Mouse (Mus musculus) embryonic facial prominence, embryonic 12.5 days (tissue): ENCODE data around the gene Rab3a. TPM values are rescaled to one million over a fixed set of nuclear protein-coding genes. Genes with fewer than 3 reads are reported as not detected.

Experiments used
- ATAC-seq: fragments of 200-750 bp; cut with Nextera tagmentation; 2 replicates; pipeline ENCODE4 v1.8.0; 2017; ENCODE audit not compliant: insufficient number of reproducible peaks, insufficient read depth, low FRiP score, low TSS enrichment
- H3K27ac ChIP-seq: fragments of 300-500 bp; sonication (generic); 2 replicates; pipeline ENCODE4 v1.5.1; 2016; ENCODE audit warnings: mild to moderate bottlenecking
- H3K27me3 ChIP-seq: fragments of 300-500 bp; sonication (generic); 2 replicates; pipeline ENCODE4 v1.6.1; 2016; ENCODE audit warnings: mild to moderate bottlenecking, moderate library complexity
- H3K36me3 ChIP-seq: fragments of 300-500 bp; sonication (generic); 2 replicates; pipeline ENCODE4 v1.6.1; 2016; ENCODE audit warnings: mild to moderate bottlenecking
- H3K4me1 ChIP-seq: fragments of 300-500 bp; sonication (generic); 2 replicates; pipeline ENCODE4 v1.6.1; 2016
- H3K4me2 ChIP-seq: fragments of 300-500 bp; sonication (generic); replicated peaks from 2 replicates; pipeline ENCODE4 v1.6.1; 2016; ENCODE audit warnings: mild to moderate bottlenecking, moderate library complexity
- H3K4me3 ChIP-seq: fragments of 300-500 bp; sonication (generic); 2 replicates; pipeline ENCODE4 v1.5.1; 2016; ENCODE audit warnings: mild to moderate bottlenecking
- H3K9ac ChIP-seq: fragments of 300-500 bp; sonication (generic); 2 replicates; pipeline ENCODE4 v1.6.1; 2016; ENCODE audit warnings: mild to moderate bottlenecking, moderate library complexity
- H3K9me3 ChIP-seq: fragments of 300-500 bp; sonication (generic); 2 replicates; pipeline ENCODE4 v1.6.1; 2016; ENCODE audit warnings: mild to moderate bottlenecking, moderate library complexity
- WGBS: fragments of 180-500 bp; shearing (Covaris S2); methylation state at CpG from one replicate; pipeline ENCODE4 v1.1.7; 2016; 5-methylcytosine and 5-hydroxymethylcytosine counted together
- polyA plus RNA-seq: library from polyadenylated mRNA; unstranded; fragments of >200 nt; fragmentation: Nextera tagmentation; extraction: Ambion mirVana; gene quantifications from 2 replicates; pipeline ENCODE4 v1.2.1, GENCODE M21; 2016

Rab3a gene
- polyA plus RNA-seq, 1 experiment from 2014 or later, result 27.6 TPM

DNA sequence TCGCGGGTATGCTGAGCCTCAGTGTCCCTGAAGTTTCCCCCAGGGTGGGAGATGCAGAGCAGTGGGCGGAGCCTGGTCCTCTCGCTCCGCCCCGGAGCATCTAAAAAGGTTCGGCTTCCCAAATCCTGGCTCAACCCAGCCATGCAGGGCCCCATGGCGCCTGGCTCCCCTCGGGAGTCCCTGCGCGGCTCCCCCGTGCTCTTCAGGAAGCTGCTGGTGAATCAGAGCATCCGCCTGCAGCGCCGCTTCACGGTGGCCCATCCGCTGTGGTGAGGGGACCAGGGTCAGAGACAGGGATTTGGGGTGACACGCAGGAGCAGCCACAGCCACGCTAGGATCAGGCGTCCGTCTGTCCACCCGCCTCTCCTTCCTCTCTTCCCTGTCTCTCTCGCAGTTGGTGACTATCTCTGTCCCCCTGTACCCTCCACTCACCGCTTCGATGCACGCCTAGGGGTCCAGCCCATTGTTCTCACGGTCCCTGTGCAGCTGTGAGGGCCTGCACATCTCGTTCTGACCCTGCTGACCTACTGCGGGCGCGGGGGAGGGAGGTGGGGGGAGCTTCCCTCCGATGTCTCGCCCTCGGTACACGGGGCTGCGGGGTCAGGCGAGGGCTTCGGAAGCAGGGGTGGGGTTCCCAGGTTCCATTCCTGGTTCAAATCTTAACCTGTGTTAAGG is 11.4 kb upstream of the Rab3a start:
- Histone ChIP-seq H3K9ac (peak overlapping the region; percentile 31), H3K4me1 (peaks cover 16% of the 10 kb centered on the region), H3K27me3 (peaks cover 81% of the 10 kb centered on the region), H3K4me3 (peak overlapping the region; percentile 25), H3K36me3 (no peaks in the 10 kb centered on the region), H3K9me3 (no peaks in the 10 kb centered on the region), H3K27ac (no peak overlapping the region), H3K4me2 (peak overlapping the region; percentile 39)
- WGBS, result 3% methylated on average over 37 of the region's 38 CpGs
- ATAC-seq, result no peak

DNA sequence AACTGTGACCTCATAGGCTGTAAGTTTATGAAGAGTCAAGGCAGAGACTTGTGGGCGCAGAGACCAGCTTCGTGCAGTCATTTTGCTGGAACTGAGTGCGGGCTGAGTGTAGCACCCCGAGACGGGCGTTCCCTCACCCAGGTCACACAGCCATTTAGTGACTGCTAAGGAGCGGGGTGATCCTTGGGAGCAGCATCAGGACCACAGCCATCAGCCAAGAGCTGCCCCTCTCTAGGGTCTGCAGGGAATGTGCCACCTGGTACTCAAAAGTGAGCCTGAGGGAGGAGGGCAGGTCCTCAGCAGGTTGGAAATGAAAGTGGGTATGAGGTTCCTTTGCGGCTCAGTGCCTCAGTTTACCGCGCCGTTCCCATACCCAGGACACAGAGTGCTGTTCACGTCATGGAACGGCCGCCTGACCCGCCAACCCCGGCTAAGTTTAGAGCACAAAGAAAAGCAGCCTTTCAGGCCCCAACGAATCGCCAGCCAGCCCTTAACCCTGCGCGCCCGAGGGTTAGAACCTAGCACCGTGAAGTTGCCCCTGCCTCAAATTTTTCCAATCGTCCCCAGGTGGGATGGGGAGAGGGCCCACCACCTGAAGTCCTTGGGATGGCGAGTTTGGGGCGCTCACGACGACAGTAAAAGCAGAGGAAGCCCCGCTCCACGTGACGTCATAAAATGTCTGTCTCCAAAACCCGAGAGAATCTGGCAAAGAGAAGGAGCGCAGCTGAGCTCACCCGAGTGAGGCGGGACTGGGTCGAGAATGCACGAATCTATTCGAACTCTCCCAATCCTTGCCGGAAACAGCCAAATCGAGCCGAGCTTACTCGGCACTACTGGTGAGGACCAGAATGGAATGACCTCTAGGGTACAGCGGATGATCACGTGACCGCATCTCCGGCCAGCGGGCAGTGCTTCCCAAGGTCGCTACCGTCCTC is 10.6 kb upstream of the Rab3a start:
- Histone ChIP-seq H3K27me3 (peaks cover 86% of the 10 kb centered on the region), H3K9me3 (no peaks in the 10 kb centered on the region), H3K4me3 (peak overlapping the region; percentile 25), H3K36me3 (no peaks in the 10 kb centered on the region), H3K27ac (no peak overlapping the region), H3K4me1 (peaks cover 16% of the 10 kb centered on the region), H3K9ac (0 out of 2 replicates have a peak overlapping the region, but pooled peaks have one; percentile 21), H3K4me2 (peak overlapping the region; percentile 39)
- ATAC-seq, result no peak
- 3% methylated on average over 48 of the region's 48 CpGs for WGBS

DNA sequence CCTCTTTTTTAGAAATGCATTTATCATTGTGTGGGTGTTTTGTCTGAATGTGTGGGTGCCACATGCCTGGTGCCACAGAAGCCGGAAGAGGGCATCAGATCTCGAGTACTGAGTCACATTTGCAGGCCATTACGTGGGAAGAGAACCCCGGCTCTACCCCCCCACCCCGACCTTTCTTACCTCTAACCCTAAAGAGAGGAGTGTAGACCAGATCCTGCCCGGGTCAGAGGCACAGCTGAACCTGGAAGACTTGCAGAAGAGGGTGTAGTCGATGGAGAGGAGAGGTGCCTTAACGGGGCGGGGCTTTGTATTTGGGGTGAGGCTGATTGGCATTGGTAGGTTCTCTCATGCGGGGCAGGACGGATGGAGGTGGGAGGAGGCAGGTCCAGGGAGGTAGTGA is 9.7 kb upstream of the Rab3a start:
- H3K9me3 ChIP-seq, result no peaks in the 10 kb centered on the region
- no peaks in the 10 kb centered on the region for H3K36me3 ChIP-seq
- no peak overlapping the region for H3K4me3 ChIP-seq
- no peak overlapping the region for H3K27ac ChIP-seq
- peaks cover 16% of the 10 kb centered on the region for H3K4me1 ChIP-seq
- no peak for ATAC-seq
- no peak overlapping the region for H3K4me2 ChIP-seq
- no peak overlapping the region for H3K9ac ChIP-seq
- H3K27me3 ChIP-seq, result peaks cover 92% of the 10 kb centered on the region
- 56% methylated on average over 11 of the region's 11 CpGs for WGBS

DNA sequence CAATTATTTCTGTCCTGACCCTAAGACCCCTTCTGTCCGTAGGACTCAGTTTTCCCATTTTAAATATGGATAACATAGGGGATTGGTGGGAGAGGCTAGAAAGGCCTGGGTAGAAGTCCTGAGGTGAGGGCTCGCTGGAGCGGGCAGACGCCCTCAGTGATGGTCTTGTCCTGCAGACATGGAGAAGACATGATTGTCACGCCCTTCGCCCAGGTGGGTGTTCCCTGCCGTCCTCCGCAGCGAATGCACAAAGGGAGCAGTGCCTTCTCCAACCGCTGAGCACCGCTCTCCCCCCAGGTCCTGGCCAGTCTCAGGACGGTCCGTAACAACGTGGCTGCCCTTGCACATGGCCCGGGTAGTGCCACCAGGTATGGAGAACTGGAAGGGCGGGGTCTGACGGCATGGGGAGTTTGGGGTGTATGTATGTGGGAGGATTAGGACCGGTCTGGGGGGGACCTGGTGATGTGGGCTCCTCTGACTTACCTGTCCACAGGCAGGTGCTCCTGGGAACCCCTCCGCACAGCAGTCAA is 8.7 kb upstream of the Rab3a start:
- H3K9me3 ChIP-seq, result no peaks in the 10 kb centered on the region
- no peak overlapping the region for H3K4me2 ChIP-seq
- peaks cover 86% of the 10 kb centered on the region for H3K27me3 ChIP-seq
- H3K4me1 ChIP-seq, result peaks cover 16% of the 10 kb centered on the region
- 54% methylated on average over 19 of the region's 19 CpGs for WGBS
- ATAC-seq, result no peak
- H3K4me3 ChIP-seq, result no peak overlapping the region
- H3K9ac ChIP-seq, result no peak overlapping the region
- no peaks in the 10 kb centered on the region for H3K36me3 ChIP-seq
- H3K27ac ChIP-seq, result no peak overlapping the region

DNA sequence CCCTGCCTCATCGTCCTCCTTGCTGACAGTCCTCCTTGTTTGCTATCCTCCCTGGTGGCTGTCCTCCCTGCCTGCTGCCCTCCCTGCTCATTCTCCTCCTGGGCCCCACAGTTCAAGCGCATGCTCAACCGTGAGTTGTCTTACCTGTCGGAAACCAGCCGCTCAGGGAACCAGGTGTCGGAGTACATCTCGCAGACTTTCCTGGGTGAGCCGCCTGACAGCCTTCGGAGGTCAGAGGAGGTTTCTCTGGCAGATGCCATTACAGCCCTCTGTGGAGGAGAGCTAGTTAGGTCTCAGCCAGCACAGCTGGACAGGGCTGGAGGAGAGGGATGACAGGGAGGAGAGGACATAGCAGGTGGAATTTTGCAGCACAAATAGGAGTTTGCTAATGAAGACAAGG is 7.8 kb upstream of the Rab3a start:
- ATAC-seq, result no peak
- Histone ChIP-seq H3K9me3 (no peaks in the 10 kb centered on the region), H3K36me3 (no peaks in the 10 kb centered on the region), H3K4me3 (no peak overlapping the region), H3K4me1 (peaks cover 15% of the 10 kb centered on the region), H3K27me3 (peaks cover 78% of the 10 kb centered on the region), H3K4me2 (no peak overlapping the region), H3K27ac (no peak overlapping the region), H3K9ac (no peak overlapping the region)
- 62% methylated on average over 9 of the region's 9 CpGs for WGBS

DNA sequence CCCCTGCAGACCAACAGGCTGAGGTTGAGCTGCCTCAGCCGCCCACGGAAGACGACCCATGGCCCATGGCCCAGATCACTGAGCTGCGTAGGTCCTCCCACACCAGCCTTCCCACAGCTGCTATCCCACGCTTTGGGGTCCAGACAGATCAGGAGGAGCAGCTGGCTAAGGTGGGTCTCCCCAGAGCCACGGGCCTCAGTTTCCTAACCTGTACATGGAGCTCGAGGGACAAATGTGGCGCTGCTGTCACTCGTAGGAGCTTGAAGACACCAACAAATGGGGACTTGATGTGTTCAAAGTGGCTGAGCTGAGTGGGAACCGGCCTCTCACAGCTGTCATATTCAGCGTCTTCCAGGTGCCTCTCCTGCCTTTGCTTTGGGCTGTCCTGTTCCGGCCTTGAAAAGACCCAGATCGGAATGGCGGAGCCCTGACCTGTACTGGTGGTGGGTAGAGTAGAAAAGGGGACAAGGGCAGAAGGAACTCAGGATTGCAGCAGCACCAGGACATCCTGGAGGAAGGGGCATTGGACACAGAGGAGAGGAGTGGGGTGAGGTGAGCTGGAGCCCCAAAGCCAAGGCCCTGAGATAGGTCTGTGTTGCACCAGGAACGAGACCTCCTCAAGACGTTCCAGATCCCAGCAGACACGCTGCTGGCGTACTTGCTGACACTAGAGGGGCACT is 7.1 kb upstream of the Rab3a start:
- peaks cover 71% of the 10 kb centered on the region for H3K27me3 ChIP-seq
- WGBS, result 84% methylated on average over 18 of the region's 18 CpGs
- H3K9me3 ChIP-seq, result no peaks in the 10 kb centered on the region
- no peak for ATAC-seq
- H3K36me3 ChIP-seq, result no peaks in the 10 kb centered on the region
- H3K9ac ChIP-seq, result no peak overlapping the region
- no peak overlapping the region for H3K4me2 ChIP-seq
- H3K4me3 ChIP-seq, result no peak overlapping the region
- H3K4me1 ChIP-seq, result peaks cover 13% of the 10 kb centered on the region
- no peak overlapping the region for H3K27ac ChIP-seq

DNA sequence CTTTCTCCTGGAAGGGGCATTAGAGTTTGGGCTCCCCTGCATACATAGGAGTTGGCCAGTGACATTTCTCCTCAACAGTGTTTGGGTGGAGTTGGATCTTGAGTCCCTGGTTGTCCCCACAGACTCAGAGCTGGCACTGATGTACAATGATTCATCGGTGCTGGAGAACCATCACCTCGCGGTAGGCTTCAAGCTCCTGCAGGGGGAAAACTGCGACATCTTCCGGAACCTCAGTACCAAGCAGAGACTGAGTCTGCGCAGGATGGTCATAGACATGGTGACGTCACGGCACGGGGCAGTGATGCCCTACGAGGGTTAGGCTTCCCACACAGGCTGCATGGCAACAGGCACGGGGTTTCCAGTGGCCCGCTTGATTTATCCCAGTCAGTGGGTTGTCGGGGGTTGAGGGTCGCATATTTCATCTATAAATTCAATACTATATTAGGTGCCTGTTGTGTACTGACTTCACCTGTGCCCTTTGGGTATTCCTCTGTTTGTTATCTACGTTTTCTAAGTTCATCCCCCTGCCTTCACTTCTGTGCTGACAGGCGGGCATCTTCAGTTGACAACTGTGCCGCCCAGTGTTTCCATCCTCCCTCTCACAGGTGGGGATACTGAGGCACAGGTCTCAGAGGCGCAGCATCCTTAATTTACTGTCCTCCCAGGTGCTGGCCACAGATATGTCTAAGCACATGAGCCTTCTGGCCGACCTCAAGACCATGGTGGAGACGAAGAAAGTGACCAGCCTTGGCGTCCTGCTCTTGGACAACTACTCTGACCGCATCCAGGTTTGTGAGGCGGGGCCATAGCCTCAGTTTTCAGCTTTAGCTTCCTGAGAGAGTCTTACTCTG is 6.0 kb upstream of the Rab3a start:
- no peak overlapping the region for H3K4me2 ChIP-seq
- ATAC-seq, result no peak
- H3K4me3 ChIP-seq, result no peak overlapping the region
- no peak overlapping the region for H3K9ac ChIP-seq
- peaks cover 60% of the 10 kb centered on the region for H3K27me3 ChIP-seq
- no peak overlapping the region for H3K27ac ChIP-seq
- no peaks in the 10 kb centered on the region for H3K9me3 ChIP-seq
- H3K4me1 ChIP-seq, result peaks cover 16% of the 10 kb centered on the region
- 88% methylated on average over 23 of the region's 23 CpGs for WGBS
- no peaks in the 10 kb centered on the region for H3K36me3 ChIP-seq

DNA sequence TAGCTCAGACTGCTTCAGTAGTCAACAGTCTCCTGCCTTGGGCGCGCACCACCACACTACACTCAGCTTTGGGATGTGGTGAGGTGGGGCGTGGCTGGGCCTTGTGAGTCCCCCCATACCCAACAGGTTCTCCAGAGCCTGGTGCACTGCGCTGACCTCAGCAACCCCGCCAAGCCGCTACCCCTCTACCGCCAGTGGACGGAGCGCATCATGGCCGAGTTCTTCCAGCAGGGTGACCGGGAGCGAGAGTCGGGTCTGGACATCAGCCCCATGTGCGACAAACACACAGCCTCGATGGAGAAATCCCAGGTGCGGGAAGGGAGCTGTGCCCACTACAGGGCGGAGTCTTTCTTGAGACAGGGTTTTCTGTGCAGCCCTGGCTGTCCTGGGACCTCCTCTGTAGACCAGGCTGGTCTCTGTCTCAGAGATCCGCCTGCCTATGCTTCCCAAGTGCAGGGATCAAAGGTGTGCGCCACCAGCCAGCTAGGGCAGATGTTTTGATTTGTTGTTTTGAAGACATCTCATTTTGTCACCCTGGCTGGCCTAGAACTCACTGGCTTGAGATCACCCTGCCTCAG is 5.3 kb upstream of the Rab3a start:
- no peak for ATAC-seq
- no peak overlapping the region for H3K4me3 ChIP-seq
- H3K27ac ChIP-seq, result no peak overlapping the region
- no peak overlapping the region for H3K9ac ChIP-seq
- H3K4me1 ChIP-seq, result peaks cover 10% of the 10 kb centered on the region
- H3K4me2 ChIP-seq, result no peak overlapping the region
- H3K9me3 ChIP-seq, result no peaks in the 10 kb centered on the region
- WGBS, result 80% methylated on average over 19 of the region's 19 CpGs
- H3K36me3 ChIP-seq, result no peaks in the 10 kb centered on the region
- H3K27me3 ChIP-seq, result peaks cover 53% of the 10 kb centered on the region

DNA sequence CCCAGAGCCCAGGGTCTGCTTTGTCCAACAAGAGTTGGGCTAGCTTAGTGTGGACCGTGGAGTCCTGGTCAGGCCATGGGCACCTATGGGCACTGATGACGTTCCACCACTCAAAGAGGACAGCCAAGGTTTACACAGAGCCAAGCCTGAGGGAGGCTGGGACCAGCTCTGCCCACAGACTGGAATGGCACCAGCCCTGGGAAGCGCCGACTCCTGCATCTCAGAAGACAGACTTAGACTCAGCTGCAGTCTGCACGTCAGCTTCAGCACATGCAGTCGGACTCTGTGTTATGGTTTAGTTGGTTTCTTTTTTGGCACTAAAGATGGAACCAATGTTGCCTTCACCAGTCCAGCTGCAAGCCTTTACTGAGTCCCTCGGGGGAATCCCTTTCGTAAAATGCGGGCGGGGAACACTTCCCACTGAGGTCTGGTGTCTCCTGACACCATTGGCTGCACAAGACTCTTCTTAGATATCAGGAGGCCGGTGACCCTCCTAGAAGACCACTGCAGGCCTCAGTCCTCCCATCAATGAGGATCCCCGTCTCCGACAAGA is 4.3 kb upstream of the Rab3a start:
- H3K9ac ChIP-seq, result no peak overlapping the region
- 78% methylated on average over 13 of the region's 13 CpGs for WGBS
- H3K27me3 ChIP-seq, result peaks cover 43% of the 10 kb centered on the region
- H3K4me1 ChIP-seq, result peaks cover 13% of the 10 kb centered on the region
- H3K36me3 ChIP-seq, result no peaks in the 10 kb centered on the region
- H3K4me3 ChIP-seq, result no peak overlapping the region
- ATAC-seq, result no peak
- no peak overlapping the region for H3K27ac ChIP-seq
- no peak overlapping the region for H3K4me2 ChIP-seq
- no peaks in the 10 kb centered on the region for H3K9me3 ChIP-seq

DNA sequence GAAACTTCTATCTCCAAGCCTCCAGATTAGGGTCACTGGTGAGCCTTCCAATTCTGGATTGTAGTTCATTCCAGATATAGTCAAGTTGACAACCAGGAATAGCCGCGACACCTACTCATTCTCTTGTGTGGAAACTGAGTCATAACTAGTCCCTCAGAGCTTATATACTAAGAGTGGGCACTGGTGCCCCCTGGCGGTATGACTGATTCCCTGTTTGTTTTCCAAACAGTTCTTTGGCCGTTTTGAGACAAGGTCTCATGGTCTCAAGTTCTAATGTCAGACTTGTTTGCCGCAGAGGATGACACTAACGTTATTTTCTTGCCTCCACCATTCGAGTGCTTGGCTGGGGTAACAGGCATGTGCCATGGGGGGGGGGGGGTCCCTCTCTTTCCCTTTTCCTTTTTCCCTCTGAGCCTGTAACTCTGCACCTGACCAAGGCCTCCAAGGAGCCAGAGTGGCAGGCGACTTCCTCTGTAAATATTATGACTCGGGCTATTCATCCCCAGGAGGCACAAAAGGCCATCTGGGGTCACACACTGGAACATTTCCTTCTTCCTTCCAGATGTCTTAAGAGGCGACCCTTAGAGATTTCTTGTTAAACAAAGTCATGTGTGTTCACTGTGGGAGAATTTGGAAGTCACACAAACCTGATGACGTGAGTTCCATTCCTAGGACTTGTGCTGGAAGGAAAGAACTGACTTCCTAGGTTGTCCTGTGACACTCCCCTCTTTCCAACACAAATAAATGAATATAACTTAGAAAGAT is 2.3 kb upstream of the Rab3a start:
- H3K36me3 ChIP-seq, result 0 out of 2 replicates have a peak, but pooled peaks cover 11% of the 10 kb centered on the region
- H3K9me3 ChIP-seq, result no peaks in the 10 kb centered on the region
- WGBS, result 18% methylated on average over 11 of the region's 11 CpGs
- peaks cover 23% of the 10 kb centered on the region for H3K27me3 ChIP-seq
- H3K4me1 ChIP-seq, result peaks cover 21% of the 10 kb centered on the region
- H3K27ac ChIP-seq, result peak overlapping the region; percentile 51; the same call in 1 of the 2 replicates
- no peak overlapping the region for H3K9ac ChIP-seq
- H3K4me3 ChIP-seq, result no peak overlapping the region
- no peak for ATAC-seq
- H3K4me2 ChIP-seq, result no peak overlapping the region
